Mouse (Mus musculus) ovary, adult 10 weeks (tissue): ENCODE results near the gene Zfp775. TPM values are rescaled to one million over a fixed set of nuclear protein-coding genes. Genes with fewer than 3 reads are reported as not detected.

Source experiments
- polyA plus RNA-seq: library from polyadenylated mRNA; stranded (reverse); fragments of 350-450 nt; fragmentation: Illumina TruSeq; extraction: RNeasy Lipid Tissue Mini Kit (QIAGEN cat#74804); gene quantifications from one replicate; pipeline ENCODE4 v1.2.3, GENCODE M21; 2014

Zfp775 gene
- 0.46 TPM for polyA plus RNA-seq

GRCm38 (mm10) chr6:48601271-48602079 is at the start of gene Zfp775:
Zfp775 (plus strand) TSS chr6:48602063.

DNA sequence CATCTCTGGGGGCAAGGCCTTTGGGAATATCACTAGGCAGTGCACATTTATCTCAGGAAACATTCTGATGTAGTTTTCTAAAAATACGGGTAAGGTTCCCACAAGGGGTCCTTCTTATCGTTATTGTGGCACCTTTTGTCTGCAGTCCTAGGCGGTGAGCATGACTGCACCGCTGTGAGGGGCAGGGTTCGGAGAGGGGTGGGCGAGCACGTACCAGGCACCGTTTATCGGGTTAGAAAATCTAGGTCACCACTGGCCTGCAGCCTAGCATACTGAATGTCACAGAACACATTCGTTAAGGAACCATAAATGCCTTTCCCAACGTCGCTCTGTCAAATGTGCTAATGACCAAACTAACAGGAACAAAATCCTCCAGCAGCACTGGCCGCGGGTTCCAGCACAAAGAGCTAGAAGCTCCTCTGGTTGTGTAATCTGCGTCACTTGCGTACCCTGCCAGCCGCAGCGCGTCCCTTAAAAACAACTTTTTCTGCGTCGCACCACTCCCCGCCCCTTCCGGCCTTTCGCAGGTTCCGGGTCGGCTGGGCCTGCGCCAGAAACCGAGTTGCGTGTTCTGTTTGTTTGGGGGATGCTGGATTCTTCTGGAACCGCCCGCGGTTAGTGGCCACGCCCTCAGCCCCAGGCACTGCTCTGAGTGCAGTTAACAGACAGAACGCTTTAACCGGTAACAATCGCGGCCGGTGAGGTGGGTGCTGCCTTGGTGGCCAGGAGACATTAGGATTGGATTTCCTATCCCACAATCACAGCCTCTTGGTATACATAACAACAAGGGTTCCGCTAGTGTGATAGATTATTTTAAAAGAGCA is 47.4 kb upstream of the Zfp775 start, which contains the start of gene Lrrc61:
Gene Lrrc61 (plus strand): TSS at position 517 of the 824 bp plus-strand sequence.

DNA sequence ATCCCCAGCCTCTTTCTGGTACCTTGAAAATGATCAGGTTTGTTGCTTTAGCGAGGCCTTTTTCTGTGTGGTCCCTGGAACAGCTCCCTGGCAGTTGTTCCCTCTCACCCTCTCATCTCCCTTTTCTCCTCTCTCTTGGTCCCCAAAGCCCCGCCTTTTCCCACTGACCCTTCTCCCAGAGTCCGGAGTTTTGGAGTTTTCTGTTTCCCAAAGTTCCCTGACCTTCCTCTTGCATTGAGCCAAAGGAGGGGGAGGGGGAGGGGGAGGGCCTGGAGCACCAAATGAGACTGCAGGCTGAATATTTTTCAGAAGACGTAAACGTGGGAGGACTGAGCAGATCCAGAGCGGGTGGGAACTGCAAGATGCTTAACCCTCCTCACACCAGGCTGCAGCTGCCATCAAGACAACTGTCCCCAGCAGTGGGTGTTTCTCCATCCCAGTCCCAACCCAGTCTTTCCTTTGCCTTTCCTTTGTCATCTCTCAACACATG is 29.2 kb upstream of the Zfp775 start, which contains the start of gene Rarres2:
Gene Rarres2 (minus strand): TSS at position 218 of the 490 bp plus-strand sequence.

GRCm38 (mm10) chr6:48589194-48589750 is 12.6 kb upstream of the Zfp775 start, which contains the start of gene Gm45021:
Gm45021 (plus strand) TSS chr6:48589610.

DNA sequence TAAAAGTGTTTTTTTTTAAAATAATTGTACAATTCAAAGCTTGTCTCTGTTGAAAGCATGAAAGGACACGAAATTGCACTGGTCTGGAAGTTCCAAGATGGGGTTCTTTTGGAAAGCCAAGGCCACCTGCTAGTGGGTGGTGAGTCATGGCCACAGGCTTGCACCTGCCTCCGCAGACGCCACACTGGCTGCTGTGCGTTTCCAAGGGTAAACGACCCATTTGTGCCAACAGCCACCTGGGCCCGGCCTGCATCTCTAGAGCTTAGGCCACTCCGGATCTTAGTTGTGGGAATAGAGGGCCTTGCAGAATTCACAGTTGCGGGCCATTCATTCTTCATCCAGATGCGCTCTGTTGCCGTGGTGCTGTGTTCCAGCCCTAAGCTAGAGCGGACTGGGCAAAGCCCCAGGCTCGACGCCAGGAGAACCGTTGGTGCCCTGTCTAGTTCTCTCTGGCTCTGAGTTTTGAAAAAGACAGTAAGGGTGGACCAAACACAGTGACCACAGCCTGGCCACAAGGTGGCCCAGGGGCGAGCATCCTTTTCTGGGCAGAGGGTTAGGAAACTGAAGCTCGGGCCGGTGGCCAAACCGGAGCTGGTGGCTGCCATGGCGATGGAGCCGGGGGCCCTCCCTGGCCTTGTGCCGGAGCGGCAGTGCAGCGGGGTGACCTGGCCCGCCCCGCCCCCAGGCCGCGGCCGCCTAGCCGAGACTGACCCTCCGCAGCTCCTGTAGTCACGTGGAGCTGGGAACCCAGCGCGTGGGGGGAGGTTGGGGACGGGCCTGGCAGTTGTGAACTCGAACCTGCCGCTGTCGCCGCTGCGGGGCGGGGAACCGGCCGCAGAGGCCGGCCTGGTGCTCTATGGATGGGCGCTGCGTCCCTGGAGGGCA is 8.5 kb upstream of the Zfp775 start, which contains the start of the genes Repin1 and Gm44965:
Gene Repin1 (plus strand): TSS at position 726 of the 885 bp plus-strand sequence.
Gene Gm44965 (plus strand): TSS at position 784 of the 885 bp plus-strand sequence.

DNA sequence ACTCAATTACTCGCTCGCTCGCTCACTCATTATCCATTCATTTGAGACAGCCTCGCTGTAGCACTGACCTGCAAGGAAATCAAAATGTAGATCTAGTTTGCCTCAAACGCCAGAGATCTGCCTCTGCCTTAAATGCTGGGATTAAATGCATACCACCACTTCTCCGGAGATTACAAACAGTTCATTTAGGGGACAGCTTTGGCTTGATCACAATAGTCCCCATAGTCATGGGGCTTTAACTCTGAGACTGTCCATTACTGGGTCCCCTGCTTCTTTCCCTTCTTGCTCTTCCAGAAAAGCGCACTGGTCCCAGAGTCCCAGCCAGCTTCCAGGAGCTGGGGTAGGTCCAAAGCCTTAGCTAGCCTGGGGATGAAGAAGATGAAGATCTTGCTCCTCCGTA is 24.6 kb downstream of the Zfp775 start, which contains the start of gene AI854703:
Gene AI854703 (plus strand): TSS at position 301 of the 400 bp plus-strand sequence.

DNA sequence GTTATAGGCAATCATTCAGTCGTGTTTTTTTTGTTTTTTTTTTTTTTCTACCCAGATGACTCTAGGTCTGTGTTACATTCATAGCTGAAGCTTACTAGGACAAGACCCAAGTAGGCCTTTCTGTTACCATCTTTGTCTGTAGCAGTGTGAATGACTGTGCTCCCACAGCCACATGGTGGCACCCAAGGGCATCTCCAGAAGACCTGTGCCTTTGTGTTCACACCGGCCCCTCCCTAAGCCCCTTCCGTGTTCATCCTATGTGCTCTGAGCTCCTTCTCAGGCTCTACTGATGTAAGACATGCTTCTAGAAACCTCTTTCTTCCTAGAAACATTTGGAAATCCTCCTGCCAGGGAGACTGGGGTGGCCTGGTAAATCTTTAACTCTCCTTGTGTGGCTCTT is 45.1 kb downstream of the Zfp775 start, which contains the start of gene Gimap8:
Gene Gimap8 (plus strand): TSS at position 240 of the 400 bp plus-strand sequence.

Other genes with a start within 250 kb of the Zfp775 start
- 7.1 TPM for gene Krba1, start 206.5 kb upstream of the Zfp775 start, polyA plus RNA-seq
- gene Zfp467, start 156.2 kb upstream of the Zfp775 start, polyA plus RNA-seq: 14.8 TPM
- gene Sspo, start 153.8 kb upstream of the Zfp775 start, polyA plus RNA-seq: not detected
- gene Atp6v0e2, start 64.4 kb upstream of the Zfp775 start, polyA plus RNA-seq: 53.1 TPM
- 4.6 TPM for gene Lrrc61, start 47.3 kb upstream of the Zfp775 start, polyA plus RNA-seq
- gene Rarres2, start 29.3 kb upstream of the Zfp775 start, polyA plus RNA-seq: 9.9 TPM
- gene Gm45021, start 12.5 kb upstream of the Zfp775 start, polyA plus RNA-seq: not detected
- gene Repin1, start 8.2 kb upstream of the Zfp775 start, polyA plus RNA-seq: 17.6 TPM
- gene Gm44965, start 8.1 kb upstream of the Zfp775 start, polyA plus RNA-seq: not detected
- 0.86 TPM for gene AI854703, start 24.7 kb downstream of the Zfp775 start, polyA plus RNA-seq
- gene Gimap8, start 45.2 kb downstream of the Zfp775 start, polyA plus RNA-seq: 10.5 TPM
- gene Gimap9, start 74.1 kb downstream of the Zfp775 start, polyA plus RNA-seq: 23.7 TPM
- gene Gimap4, start 82.5 kb downstream of the Zfp775 start, polyA plus RNA-seq: 67.1 TPM
- 42.7 TPM for gene Gimap6, start 106.2 kb downstream of the Zfp775 start, polyA plus RNA-seq
- not detected for gene Gm28053, start 116.5 kb downstream of the Zfp775 start, polyA plus RNA-seq
- gene Gimap7, start 116.6 kb downstream of the Zfp775 start, polyA plus RNA-seq: 0.63 TPM
- 0.83 TPM for gene Gimap1, start 137.0 kb downstream of the Zfp775 start, polyA plus RNA-seq
- gene Gimap5, start 144.1 kb downstream of the Zfp775 start, polyA plus RNA-seq: 4.7 TPM
- 2.7 TPM for gene Gimap3, start 168.8 kb downstream of the Zfp775 start, polyA plus RNA-seq
- 202 TPM for gene Tmem176a, start 238.9 kb downstream of the Zfp775 start, polyA plus RNA-seq
- gene Tmem176b, start 239.4 kb downstream of the Zfp775 start, polyA plus RNA-seq: 45.4 TPM